Mouse (Mus musculus): ENCODE measurements around the gene Lzic. TPM values are rescaled to one million over a fixed set of nuclear protein-coding genes. Genes with fewer than 3 reads are reported as not detected.

The Lzic gene
- polyA plus RNA-seq, 1 experiment: 11.6 TPM

DNA sequence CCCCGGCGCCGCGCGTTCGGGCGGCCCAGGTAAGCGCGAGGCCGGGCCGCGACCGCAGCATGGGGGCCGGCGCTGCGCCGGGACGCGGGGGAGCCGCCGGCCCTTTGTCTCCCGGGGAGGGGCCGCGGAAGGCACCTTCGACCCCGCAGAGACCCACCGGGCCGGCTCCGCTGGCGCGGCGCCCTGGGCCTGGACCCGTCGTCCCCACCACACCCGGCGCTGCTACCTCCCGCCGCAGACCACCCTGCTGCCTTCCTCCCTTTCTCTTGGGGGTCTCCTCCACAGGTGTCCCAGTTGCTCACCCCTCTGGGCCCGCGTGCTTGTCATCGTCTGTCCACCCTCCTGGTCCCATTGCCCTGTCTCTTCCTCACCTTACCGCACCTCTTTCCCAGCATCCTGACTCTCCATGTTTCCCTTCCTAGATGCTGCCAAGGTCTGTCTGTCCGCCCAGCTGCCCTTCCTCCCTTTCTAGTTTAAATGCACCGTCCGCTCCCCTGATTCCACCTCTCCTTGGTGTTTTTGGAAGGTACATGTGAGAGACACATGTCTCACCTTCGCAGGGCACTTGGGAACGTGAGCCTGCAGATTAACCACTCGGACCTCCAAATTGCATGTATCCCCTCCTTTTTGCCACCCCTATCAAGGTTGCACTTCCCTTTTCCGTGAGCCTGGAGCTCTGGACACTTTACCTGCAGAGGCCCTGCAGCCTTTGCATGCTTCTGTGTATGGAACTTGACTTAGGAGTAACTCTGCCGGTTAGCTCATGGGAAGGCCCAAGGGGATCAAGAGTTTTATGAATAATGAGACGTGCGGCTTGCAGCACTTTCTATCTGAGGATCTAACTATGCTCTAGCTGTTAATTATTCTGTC is 33.6 kb downstream of the Lzic start:
- TF ChIP-seq POLR2A (IDR thresholded peaks at IDR 0.05; ENCODE audit: borderline replicate concordance, extremely low read depth, low read depth, low read length): no peak
- no peak for TF ChIP-seq CTCF (IDR thresholded peaks at IDR 0.05; ENCODE audit: insufficient read depth, low read length)
- peaks cover 5% of the 10 kb centered on the region for H3K4me1 ChIP-seq (ENCODE audit: control insufficient read depth, insufficient read depth, low read length)
- WGBS: 5% methylated on average over 52 of the region's 52 CpGs
- peak overlapping the region; percentile 70 for H3K4me3 ChIP-seq (replicated peaks; ENCODE audit: extremely low read depth, low read depth, low read length)
- no peak for DNase-seq

DNA sequence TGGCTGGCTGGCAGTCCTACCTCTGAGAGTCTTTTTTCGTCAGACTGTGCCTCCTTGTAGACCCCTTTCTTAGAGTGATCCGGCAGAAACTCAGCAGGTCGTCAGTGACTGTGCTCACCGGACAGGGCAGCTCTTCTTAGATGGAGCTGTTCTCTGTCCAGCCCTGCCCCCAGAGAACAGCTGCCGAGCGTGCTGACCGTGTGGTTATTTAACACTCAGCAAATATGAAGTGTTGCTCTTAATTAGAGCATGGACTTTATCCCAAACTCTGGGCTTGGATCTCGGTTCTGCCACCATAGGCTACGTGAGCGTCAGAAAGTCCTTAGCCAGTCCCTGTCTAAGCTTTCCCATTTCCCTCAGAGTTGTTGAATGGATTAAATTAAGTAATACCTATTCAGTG is 36.2 kb downstream of the Lzic start:
- 73% methylated on average over 10 of the region's 10 CpGs for WGBS
- no peak for TF ChIP-seq POLR2A (IDR thresholded peaks at IDR 0.05; ENCODE audit: borderline replicate concordance, extremely low read depth, low read depth, low read length)
- no peak for TF ChIP-seq CTCF (IDR thresholded peaks at IDR 0.05; ENCODE audit: insufficient read depth, low read length)
- DNase-seq: no peak
- H3K4me1 ChIP-seq (ENCODE audit: control insufficient read depth, insufficient read depth, low read length): peaks cover 5% of the 10 kb centered on the region
- H3K4me3 ChIP-seq (replicated peaks; ENCODE audit: extremely low read depth, low read depth, low read length): no peak overlapping the region

DNA sequence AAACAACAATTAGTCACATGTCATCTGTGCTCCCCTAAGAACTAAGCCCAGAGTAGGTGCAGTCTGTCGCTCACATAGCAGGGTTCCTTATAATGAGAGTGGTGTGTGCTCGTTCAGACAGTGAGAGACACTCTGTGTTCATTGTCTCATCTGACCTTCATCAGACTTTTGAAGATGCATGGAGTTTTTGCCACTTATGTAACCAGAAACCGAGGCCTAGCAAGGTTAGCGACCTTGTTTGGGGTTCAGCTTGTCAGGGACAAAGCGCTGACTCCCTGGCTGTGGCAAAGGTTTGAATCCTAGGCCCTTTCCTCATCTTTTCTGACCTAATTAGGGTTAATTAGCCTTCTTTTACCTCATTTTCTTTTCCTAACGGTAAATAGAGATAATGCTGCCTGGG is 38.9 kb downstream of the Lzic start:
- 94% methylated on average over 6 of the region's 6 CpGs for WGBS
- no peak for TF ChIP-seq POLR2A (IDR thresholded peaks at IDR 0.05; ENCODE audit: borderline replicate concordance, extremely low read depth, low read depth, low read length)
- TF ChIP-seq CTCF (IDR thresholded peaks at IDR 0.05; ENCODE audit: insufficient read depth, low read length): no peak
- Histone ChIP-seq H3K4me1 (ENCODE audit: control insufficient read depth, insufficient read depth, low read length) (0 out of 2 replicates have a peak, but pooled peaks cover 4% of the 10 kb centered on the region), H3K4me3 (replicated peaks; ENCODE audit: extremely low read depth, low read depth, low read length) (no peak overlapping the region)
- no peak for DNase-seq

DNA sequence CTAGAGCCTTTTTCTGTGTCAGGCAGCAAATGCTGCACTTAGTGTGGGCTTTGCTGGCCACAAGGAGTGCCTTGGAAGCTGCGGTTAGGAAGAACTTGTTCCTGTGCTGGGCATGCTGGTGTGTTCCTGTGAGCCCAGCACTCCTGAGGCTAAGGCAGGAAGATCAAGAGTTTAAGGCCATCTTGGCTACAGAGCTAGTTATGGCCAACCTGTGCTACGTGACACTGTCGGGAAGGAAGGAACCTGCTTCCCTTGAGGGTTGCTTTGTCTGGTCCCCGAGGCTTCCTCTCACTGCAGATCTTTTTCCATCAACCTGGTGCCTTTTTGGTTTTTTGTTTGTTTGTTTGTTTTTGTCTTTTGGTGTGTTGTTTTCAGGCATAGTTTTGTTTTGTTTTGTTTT is 40.1 kb downstream of the Lzic start:
- TF ChIP-seq POLR2A (IDR thresholded peaks at IDR 0.05; ENCODE audit: borderline replicate concordance, extremely low read depth, low read depth, low read length) (no peak), CTCF (IDR thresholded peaks at IDR 0.05; ENCODE audit: insufficient read depth, low read length) (no peak)
- Histone ChIP-seq H3K4me1 (ENCODE audit: control insufficient read depth, insufficient read depth, low read length) (0 out of 2 replicates have a peak, but pooled peaks cover 4% of the 10 kb centered on the region), H3K4me3 (replicated peaks; ENCODE audit: extremely low read depth, low read depth, low read length) (no peak overlapping the region)
- 84% methylated on average over 4 of the region's 4 CpGs for WGBS
- DNase-seq: no peak

DNA sequence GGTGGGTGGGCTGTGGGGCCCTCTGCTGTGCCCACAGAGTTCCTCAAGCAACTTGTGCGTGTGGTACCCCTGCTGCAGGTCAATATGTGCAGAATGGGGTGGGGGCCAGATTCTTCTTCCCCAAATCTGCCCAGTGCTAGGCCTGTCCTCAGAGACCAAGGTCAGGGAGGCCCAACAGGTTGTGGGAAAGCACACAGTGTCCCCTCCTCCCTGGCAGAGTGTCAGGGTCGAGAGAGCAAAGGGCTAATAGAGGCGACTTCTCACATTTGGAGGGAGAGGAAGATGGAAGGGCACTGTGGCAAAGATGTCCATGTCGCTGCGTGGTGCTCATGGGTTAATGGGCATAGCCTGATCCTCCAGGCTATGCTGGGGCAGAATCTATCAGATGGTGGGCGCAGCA is 40.8 kb downstream of the Lzic start:
- Histone ChIP-seq H3K4me3 (replicated peaks; ENCODE audit: extremely low read depth, low read depth, low read length) (no peak overlapping the region), H3K4me1 (ENCODE audit: control insufficient read depth, insufficient read depth, low read length) (0 out of 2 replicates have a peak, but pooled peaks cover 4% of the 10 kb centered on the region)
- no peak for TF ChIP-seq CTCF (IDR thresholded peaks at IDR 0.05; ENCODE audit: insufficient read depth, low read length)
- TF ChIP-seq POLR2A (IDR thresholded peaks at IDR 0.05; ENCODE audit: borderline replicate concordance, extremely low read depth, low read depth, low read length): no peak
- WGBS: 84% methylated on average over 6 of the region's 6 CpGs
- no peak for DNase-seq

DNA sequence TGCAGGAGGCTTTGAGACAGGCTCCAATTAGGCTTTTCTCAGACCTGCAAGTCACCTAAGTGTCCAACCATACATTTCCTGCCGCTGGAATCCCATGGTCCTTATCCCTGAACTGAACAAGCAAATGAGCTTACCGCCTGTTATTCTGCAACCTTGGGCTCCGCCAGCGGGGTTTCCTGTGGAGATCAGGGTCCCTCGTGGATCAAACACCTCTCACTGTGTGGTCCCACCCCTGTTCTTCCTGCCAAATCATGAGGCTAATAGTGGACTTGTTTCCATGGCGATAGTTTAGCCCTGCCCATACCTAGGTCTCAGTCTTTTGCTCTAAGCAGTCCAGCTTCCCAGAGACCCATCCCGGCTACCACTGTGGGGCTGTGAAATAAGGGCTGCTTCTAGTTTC is 41.3 kb downstream of the Lzic start:
- no peak for DNase-seq
- no peak overlapping the region for H3K4me3 ChIP-seq (replicated peaks; ENCODE audit: extremely low read depth, low read depth, low read length)
- 37% methylated on average over 7 of the region's 7 CpGs for WGBS
- no peak for TF ChIP-seq CTCF (IDR thresholded peaks at IDR 0.05; ENCODE audit: insufficient read depth, low read length)
- TF ChIP-seq POLR2A (IDR thresholded peaks at IDR 0.05; ENCODE audit: borderline replicate concordance, extremely low read depth, low read depth, low read length): no peak
- H3K4me1 ChIP-seq (ENCODE audit: control insufficient read depth, insufficient read depth, low read length): 0 out of 2 replicates have a peak, but pooled peaks cover 4% of the 10 kb centered on the region

DNA sequence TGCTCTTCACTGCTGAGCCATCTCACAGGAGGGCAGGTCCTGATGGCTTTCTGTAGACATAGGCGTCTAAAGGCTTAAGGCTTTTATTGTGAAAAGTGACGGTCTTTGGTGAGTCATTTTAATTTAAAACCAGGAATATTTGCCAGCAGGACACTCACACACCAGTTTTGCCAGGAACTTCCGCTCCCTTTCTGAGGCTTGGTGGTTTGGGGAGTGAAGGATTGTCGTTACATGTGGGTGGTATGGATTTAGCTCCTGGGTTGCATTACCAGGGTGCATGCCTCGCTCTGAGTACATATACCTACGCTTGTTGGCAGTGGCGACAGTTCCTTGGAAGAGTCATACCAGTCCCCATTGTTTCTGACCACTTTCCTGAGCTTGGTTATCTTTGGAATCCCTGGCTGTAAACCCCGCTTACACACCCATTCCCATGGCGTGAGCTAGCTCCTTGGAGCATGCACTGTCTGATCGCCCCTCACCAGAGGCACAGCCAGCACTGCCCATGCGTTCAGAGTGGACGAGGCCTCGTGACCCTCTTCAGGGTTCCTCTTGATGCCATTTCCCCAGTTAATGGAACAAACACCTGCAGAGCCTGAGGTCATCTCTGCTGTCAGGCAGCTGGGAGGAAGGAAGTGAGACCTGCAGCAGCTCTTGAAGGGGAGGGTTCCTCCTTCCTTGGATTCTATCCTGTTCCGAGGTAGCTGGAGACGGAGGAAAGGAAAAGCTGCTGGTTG is 42.8 kb downstream of the Lzic start:
- H3K4me1 ChIP-seq (ENCODE audit: control insufficient read depth, insufficient read depth, low read length): 0 out of 2 replicates have a peak, but pooled peaks cover 4% of the 10 kb centered on the region
- WGBS: 49% methylated on average over 15 of the region's 15 CpGs
- TF ChIP-seq POLR2A (IDR thresholded peaks at IDR 0.05; ENCODE audit: borderline replicate concordance, extremely low read depth, low read depth, low read length) (no peak), CTCF (IDR thresholded peaks at IDR 0.05; ENCODE audit: insufficient read depth, low read length) (no peak)
- no peak overlapping the region for H3K4me3 ChIP-seq (replicated peaks; ENCODE audit: extremely low read depth, low read depth, low read length)
- no peak for DNase-seq

DNA sequence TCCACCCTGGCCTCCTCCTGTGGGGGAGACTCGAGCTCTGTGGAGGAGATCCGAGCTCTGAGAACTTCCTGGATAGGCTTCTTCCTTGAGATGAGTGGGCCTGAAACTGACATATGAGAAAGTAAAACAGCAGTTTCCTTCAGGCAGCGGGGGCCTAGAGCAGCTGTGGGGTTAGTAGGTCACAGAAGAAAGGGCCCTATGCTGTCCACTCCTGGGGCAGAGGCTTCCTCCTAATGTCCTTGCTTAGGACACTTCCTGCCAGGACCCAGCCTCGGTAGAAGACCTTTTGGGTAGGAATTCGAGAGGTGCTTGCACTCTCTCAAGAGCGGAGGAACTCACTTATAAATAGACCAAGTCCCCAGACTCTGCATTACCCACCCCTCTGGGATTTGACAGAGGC is 44.7 kb downstream of the Lzic start:
- TF ChIP-seq POLR2A (IDR thresholded peaks at IDR 0.05; ENCODE audit: borderline replicate concordance, extremely low read depth, low read depth, low read length) (no peak), CTCF (IDR thresholded peaks at IDR 0.05; ENCODE audit: insufficient read depth, low read length) (no peak)
- no peak overlapping the region for H3K4me3 ChIP-seq (replicated peaks; ENCODE audit: extremely low read depth, low read depth, low read length)
- 51% methylated on average over 6 of the region's 6 CpGs for WGBS
- H3K4me1 ChIP-seq (ENCODE audit: control insufficient read depth, insufficient read depth, low read length): 0 out of 2 replicates have a peak, but pooled peaks cover 4% of the 10 kb centered on the region
- no peak for DNase-seq

DNA sequence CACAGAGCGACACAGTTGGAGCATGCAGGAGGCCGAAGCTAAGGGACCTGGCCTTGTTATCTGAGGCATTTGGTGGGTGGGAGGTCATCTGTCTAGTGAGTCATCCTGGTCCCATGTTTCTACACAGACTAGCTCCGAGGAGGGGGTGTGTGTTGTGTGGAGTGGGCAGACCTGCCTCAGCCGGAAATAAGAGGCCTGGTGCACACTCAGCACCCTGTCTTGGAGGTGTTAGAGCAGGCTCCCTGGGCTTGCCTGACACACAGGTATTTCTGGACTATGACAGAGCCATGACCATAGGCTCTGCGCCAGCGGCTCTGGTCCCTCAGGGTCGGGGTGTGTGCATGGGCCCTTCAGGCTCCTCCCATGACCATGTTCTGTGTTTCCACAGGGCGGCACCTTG is 54.4 kb downstream of the Lzic start:
- Histone ChIP-seq H3K4me3 (replicated peaks; ENCODE audit: extremely low read depth, low read depth, low read length) (no peak overlapping the region), H3K4me1 (ENCODE audit: control insufficient read depth, insufficient read depth, low read length) (no peaks in the 10 kb centered on the region)
- 59% methylated on average over 8 of the region's 8 CpGs for WGBS
- no peak for TF ChIP-seq CTCF (IDR thresholded peaks at IDR 0.05; ENCODE audit: insufficient read depth, low read length)
- TF ChIP-seq POLR2A (IDR thresholded peaks at IDR 0.05; ENCODE audit: borderline replicate concordance, extremely low read depth, low read depth, low read length): no peak
- no peak for DNase-seq
